Mouse (Mus musculus) liver, postnatal 0 days (tissue): Measurements from ENCODE around the gene Ncoa1.

Experiments used
- CTCF ChIP-seq: sonication (generic); IDR thresholded peaks from 2 replicates; pipeline ENCODE4 v1.5.1; 2016; ENCODE audit warnings: antibody characterized with exemption, low read depth
- EP300 ChIP-seq: IDR thresholded peaks from 2 replicates; pipeline ENCODE4 v1.6.1; 2016; ENCODE audit warnings: antibody characterized with exemption, low read depth, mild to moderate bottlenecking

GRCm38 (mm10) chr12:4293813-4294212, 183.2 kb downstream of the Ncoa1 start:
- no peak for TF ChIP-seq CTCF
- TF ChIP-seq EP300 = no peak
